Mouse (Mus musculus) heart, postnatal 0 days (tissue): ENCODE results near the gene Cntf.

ENCODE experiments used
- CTCF ChIP-seq: IDR thresholded peaks from 2 replicates; pipeline ENCODE4 v1.5.1; 2016; ENCODE audit warnings: antibody characterized with exemption, control low read depth, low read depth
- EP300 ChIP-seq: IDR thresholded peaks from 2 replicates; pipeline ENCODE4 v1.6.1; 2016; ENCODE audit warnings: antibody characterized with exemption, low read depth

GRCm38 (mm10) chr19:12786803-12787395, 21.5 kb upstream of the Cntf start:
- TF ChIP-seq CTCF (no peak), EP300 (no peak)
